Mouse (Mus musculus): Measurements from ENCODE around the gene Ccl9. TPM values are rescaled to one million over a fixed set of nuclear protein-coding genes. Genes with fewer than 3 reads are reported as not detected.

Ccl9 gene
- polyA plus RNA-seq, 1 experiment from 2014 or later: 54.3 TPM

DNA sequence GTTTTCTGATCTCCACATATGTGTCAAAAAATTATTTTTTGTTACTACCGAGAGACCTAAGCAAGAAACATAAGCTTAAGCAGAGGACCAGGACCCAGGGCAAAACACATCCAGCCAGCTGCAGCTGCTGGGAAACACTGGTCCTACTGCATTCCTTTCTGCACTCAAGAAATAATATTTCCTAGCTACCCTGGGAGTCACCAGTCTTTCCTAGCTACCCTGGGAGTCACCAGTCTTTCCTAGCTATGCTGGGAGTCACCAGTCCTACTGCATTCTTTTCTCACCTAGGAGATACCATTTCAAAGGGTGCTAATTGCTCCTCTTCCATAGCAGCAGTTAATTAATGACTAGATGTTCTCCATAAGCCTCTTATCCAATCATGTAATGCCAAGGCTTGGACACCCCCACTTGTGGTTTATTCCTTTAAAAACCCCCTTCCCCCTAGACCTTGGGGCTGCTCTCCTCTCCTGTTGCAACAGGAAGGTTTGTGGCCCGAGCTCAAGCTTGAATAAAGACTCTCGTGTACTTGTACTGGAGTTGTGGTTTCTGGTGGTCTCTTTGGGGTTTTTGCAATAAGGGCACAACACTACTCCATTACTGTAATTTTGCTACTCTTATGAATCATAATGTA lies 19.9 kb upstream of the Ccl9 start:
- Histone ChIP-seq H3K27ac (replicated peaks) (no peak overlapping the region), H3K36me3 (replicated peaks) (no peaks in the 10 kb centered on the region), H3K4me3 (replicated peaks) (no peak overlapping the region), H3K4me2 (no peak overlapping the region), H3K4me1 (replicated peaks) (no peaks in the 10 kb centered on the region), H3K9me3 (replicated peaks) (no peaks in the 10 kb centered on the region), H3K27me3 (no peaks in the 10 kb centered on the region), H3K9ac (no peak overlapping the region)
- WGBS (ENCODE audit: insufficient replicate concordance): 45% methylated on average over 3 of the region's 3 CpGs
- ATAC-seq (ENCODE audit: insufficient read depth): no peak

DNA sequence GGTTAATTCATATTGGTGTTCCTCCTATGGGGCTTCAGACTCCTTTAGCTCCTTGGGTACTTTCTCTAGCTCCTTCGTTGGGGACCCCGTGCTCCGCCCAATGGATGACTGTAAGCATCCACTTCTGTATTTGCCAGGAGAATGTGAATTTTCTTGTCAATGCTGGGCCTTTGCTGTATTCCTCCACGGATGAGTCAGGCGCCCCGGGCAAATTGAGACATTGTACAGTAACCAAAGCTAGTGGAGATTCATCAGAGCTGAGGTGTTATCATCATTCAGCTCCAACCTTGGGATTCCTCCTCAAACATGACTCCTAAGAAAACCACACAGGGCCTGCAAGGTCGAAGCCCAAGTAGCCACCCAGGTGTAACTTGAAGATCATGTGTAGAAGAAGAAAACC lies 19.4 kb upstream of the Ccl9 start:
- Histone ChIP-seq H3K27ac (replicated peaks) (no peak overlapping the region), H3K4me3 (replicated peaks) (no peak overlapping the region), H3K4me1 (replicated peaks) (no peaks in the 10 kb centered on the region), H3K4me2 (no peak overlapping the region), H3K36me3 (replicated peaks) (no peaks in the 10 kb centered on the region), H3K9me3 (replicated peaks) (no peaks in the 10 kb centered on the region), H3K9ac (no peak overlapping the region), H3K27me3 (no peaks in the 10 kb centered on the region)
- no peak for ATAC-seq (ENCODE audit: insufficient read depth)
- 63% methylated on average over 7 of the region's 7 CpGs for WGBS (ENCODE audit: insufficient replicate concordance)

DNA sequence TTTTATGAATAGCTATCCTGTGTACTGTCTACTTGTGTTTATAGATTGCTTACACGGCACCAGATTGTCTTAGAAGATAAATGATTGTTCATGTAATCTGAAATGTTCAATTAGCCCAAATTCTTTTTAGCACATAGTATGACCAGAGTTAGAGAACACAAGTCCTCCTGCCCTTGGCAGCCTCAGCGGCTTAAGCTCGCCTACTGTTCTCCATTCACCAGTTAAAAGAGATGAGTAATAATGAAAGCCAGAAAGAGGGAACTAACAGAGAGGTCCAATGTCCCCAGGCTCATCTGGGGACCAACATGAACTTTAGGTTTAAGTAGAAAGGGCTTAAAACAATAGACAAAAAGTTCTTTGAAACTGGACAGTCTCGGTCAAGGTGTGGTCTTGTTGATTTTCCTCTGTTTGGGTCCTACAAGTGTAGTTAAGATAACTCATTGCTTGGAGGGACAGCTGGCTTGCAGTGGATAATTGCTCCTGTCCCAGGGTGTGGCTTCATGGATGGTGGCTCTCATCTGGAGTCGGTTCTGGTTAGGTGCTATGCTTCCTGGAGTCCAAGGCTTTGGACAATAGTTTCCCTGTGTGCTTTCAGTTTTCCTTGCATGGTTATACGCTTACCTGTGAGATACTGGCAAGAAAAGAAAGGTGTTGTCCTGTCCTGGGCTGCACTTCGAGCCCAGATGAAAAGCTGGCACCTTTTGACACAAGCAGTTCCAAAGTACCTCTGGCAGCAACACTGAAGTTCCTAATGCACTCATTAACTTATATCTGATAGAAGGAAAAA lies 17.4 kb upstream of the Ccl9 start:
- no peaks in the 10 kb centered on the region for H3K9me3 ChIP-seq (replicated peaks)
- no peaks in the 10 kb centered on the region for H3K27me3 ChIP-seq
- WGBS (ENCODE audit: insufficient replicate concordance): 43% methylated on average over 7 of the region's 7 CpGs
- H3K27ac ChIP-seq (replicated peaks): no peak overlapping the region
- no peak overlapping the region for H3K9ac ChIP-seq
- no peak overlapping the region for H3K4me2 ChIP-seq
- no peak for ATAC-seq (ENCODE audit: insufficient read depth)
- H3K4me1 ChIP-seq (replicated peaks): no peaks in the 10 kb centered on the region
- no peaks in the 10 kb centered on the region for H3K36me3 ChIP-seq (replicated peaks)
- no peak overlapping the region for H3K4me3 ChIP-seq (replicated peaks)

DNA sequence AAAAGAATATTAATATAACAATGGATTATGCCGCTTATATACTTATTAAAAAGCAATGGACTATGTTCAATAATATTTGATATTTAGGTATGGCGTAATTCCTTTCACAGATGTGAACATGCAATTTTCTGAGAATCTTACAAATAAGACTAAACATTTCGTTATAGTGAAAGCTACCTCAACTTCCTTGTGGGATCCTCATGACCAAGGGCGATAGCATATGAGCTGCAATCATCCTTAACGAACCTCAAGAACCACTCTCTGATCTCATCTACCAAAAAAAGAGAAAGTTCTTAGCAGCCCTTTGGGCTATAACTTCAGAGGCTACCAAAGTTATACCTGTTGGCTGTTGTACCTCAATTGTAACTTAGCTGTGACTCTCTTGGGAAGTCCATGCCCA lies 15.0 kb upstream of the Ccl9 start:
- Histone ChIP-seq H3K27ac (replicated peaks) (no peak overlapping the region), H3K9me3 (replicated peaks) (no peaks in the 10 kb centered on the region), H3K4me1 (replicated peaks) (no peaks in the 10 kb centered on the region), H3K4me3 (replicated peaks) (no peak overlapping the region), H3K36me3 (replicated peaks) (no peaks in the 10 kb centered on the region), H3K27me3 (no peaks in the 10 kb centered on the region), H3K4me2 (no peak overlapping the region), H3K9ac (no peak overlapping the region)
- ATAC-seq (ENCODE audit: insufficient read depth): no peak
- 52% methylated on average over 5 of the region's 5 CpGs for WGBS (ENCODE audit: insufficient replicate concordance)

DNA sequence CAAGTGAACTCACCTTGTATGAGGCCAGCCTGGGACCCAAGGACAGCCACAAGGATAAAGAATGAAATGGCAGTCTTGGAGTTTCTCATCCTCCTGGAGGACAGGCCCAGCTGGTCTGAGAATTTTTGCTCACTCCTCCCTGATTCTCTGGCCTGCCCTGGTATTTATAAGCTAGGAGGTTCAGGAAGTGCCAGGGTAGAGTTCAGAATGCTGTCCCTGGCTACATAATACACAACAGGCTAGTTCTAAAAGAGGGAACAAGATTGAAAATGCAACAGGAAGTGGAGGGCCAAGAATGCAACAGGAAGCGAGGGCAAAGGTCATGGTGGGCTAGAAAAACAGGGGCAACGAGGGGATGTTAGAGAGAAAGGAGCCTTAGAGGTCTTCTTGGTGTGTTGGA lies 14.4 kb upstream of the Ccl9 start, which contains the start of gene Ccl6:
TSS of gene Ccl6 (minus strand) at position 235 of the 400 bp plus-strand sequence.
- Histone ChIP-seq H3K27ac (replicated peaks) (no peak within 1 kb of the TSS), H3K36me3 (replicated peaks) (no peaks in the 10 kb centered on the region), H3K4me2 (no peak within 1 kb of the TSS), H3K4me1 (replicated peaks) (no peaks in the 10 kb centered on the region), H3K27me3 (no peaks in the 10 kb centered on the region), H3K4me3 (replicated peaks) (no peak within 1 kb of the TSS), H3K9me3 (replicated peaks) (no peaks in the 10 kb centered on the region), H3K9ac (no peak within 1 kb of the TSS)
- no peak for ATAC-seq (ENCODE audit: insufficient read depth)
- 25% methylated on average over 2 of the region's 2 CpGs for WGBS (ENCODE audit: insufficient replicate concordance)

DNA sequence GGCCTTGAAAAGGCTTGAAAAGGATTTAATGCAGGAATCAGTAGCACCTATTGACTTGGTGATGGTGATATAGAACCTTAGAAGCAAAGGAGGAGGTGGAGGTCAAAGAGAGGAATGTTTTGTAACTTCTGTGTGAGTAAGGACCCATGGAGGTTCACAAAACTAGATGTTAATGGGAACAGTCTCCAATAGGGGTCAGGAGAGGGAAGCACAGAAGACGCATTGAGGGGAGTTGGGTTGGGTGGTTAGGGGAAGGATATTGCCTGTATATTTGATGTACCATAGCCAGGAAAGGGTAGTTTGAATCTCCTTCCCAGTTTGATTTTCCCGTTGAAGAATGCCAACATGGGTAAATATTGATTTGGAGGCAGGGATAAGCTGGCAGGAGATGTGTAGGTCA lies 5.8 kb upstream of the Ccl9 start:
- Histone ChIP-seq H3K4me2 (no peak overlapping the region), H3K27me3 (no peaks in the 10 kb centered on the region), H3K27ac (replicated peaks) (no peak overlapping the region), H3K9me3 (replicated peaks) (no peaks in the 10 kb centered on the region), H3K4me1 (replicated peaks) (peaks cover 2% of the 10 kb centered on the region; the same call in 1 of the 2 replicates), H3K36me3 (replicated peaks) (no peaks in the 10 kb centered on the region), H3K4me3 (replicated peaks) (no peak overlapping the region), H3K9ac (no peak overlapping the region)
- no peak for ATAC-seq (ENCODE audit: insufficient read depth)
- 49% methylated on average over 2 of the region's 2 CpGs for WGBS (ENCODE audit: insufficient replicate concordance)

DNA sequence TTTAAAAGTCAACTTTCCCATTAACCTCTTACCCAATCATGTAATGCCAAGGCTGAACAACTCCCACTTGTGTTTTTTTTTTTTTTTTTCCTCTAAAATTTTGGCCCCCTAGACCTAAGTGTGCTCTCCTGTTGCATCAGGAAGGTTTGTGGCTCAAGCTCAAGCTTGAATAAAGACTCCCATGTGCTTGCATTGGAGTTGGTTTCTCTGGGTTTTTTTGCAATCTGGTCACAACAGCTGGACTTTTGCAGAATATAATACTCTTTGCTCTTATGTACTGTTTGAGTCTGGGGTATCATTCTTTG lies 5.0 kb upstream of the Ccl9 start:
- Histone ChIP-seq H3K4me1 (replicated peaks) (peaks cover 4% of the 10 kb centered on the region; the same call in 1 of the 2 replicates), H3K9me3 (replicated peaks) (no peaks in the 10 kb centered on the region), H3K27me3 (no peaks in the 10 kb centered on the region), H3K4me3 (replicated peaks) (no peak overlapping the region), H3K4me2 (no peak overlapping the region), H3K36me3 (replicated peaks) (no peaks in the 10 kb centered on the region), H3K27ac (replicated peaks) (no peak overlapping the region), H3K9ac (no peak overlapping the region)
- no peak for ATAC-seq (ENCODE audit: insufficient read depth)

DNA sequence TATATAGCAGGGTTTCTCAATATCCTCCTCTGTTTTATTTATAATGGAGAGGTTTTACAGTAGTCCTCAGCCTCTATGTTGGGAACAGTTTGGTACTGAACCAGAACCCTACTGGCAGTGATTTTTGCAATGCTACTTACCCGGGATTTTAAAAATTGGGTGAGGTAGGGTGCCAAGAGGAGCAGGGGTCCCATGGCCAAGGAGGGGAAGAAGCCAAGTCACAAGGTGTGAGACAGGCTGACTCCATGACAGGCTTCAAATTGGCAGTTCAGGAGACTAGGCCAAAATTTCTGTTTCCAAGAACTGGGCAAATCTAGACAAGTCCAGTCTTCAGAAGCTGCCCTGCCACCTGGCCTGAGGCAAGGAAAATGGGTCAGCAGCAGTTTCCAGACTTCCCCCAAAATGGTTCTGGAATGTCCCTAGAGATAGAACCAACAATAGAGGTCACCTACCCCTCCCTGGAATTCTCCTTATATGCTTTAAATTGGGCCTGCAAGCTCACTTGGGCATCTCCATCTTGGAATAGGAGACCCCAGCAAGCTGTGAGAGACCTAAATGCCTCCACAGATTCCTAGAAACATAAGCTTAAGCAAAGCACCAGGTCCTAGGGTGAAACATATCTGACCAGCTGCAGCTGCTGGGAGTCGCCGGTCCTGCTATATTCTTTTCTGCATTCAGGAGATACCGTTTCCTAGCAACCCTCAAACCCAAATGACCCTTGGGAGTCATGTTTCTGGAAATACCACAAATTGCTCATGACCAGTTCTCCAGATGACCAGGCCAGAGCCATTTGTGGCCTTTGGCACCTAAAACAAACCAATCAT lies 4.4 kb upstream of the Ccl9 start:
- Histone ChIP-seq H3K4me2 (no peak overlapping the region), H3K9ac (no peak overlapping the region), H3K36me3 (replicated peaks) (no peaks in the 10 kb centered on the region), H3K9me3 (replicated peaks) (no peaks in the 10 kb centered on the region), H3K27ac (replicated peaks) (no peak overlapping the region), H3K4me3 (replicated peaks) (no peak overlapping the region), H3K27me3 (no peaks in the 10 kb centered on the region), H3K4me1 (replicated peaks) (peaks cover 4% of the 10 kb centered on the region; the same call in 1 of the 2 replicates)
- no peak for ATAC-seq (ENCODE audit: insufficient read depth)
- WGBS (ENCODE audit: insufficient replicate concordance): 49% methylated on average over 4 of the region's 4 CpGs

DNA sequence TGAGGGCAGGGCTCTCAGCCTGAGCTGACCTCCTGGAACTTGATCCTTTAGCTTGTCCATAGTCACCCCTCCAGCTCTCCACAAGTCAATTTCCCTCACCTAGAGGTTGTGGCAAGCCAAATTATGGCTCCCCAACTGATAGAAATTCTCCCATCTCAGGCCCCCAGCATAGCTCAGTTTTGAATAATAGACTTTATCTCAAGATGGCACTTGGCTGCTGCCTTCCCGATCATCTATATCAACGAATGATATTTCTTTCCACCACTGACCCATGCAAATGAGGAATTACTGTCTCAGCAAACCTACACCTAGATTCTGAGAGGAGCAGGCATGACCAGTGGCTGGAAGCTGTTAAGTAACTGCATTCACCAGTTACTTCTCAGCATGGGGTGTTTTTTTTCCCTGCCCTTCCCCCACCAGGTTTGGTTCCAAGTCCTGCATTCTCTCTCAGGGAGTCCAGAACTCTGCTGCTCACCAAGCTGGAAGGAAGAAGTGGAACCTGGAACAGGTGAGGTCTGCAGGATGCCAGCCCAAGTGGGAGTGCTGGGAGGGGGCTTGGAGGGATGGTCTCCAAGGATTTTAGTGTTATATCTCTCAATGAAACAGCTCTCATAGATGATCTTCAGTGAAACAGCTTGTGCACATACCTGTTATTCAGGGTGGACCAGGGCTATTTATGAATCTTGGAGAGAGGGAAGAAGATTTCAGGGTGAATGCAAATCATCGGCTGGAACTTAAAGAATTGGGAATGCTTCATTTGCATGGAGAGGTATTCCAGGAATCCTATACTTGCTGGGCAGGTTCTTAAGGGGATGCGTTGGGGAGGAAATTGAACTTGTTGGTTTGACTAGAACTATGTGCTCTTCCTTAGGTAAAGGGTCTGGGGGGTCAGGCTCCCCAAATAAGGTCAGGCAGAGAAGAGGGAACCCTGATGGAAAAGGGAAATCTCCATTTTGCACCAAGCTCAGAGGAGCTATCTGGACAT lies 3.5 kb upstream of the Ccl9 start:
- ATAC-seq (ENCODE audit: insufficient read depth): no peak
- Histone ChIP-seq H3K27me3 (no peaks in the 10 kb centered on the region), H3K27ac (replicated peaks) (no peak overlapping the region), H3K4me1 (replicated peaks) (peaks cover 5% of the 10 kb centered on the region; the same call in 1 of the 2 replicates), H3K4me3 (replicated peaks) (no peak overlapping the region), H3K9me3 (replicated peaks) (no peaks in the 10 kb centered on the region), H3K4me2 (no peak overlapping the region), H3K36me3 (replicated peaks) (no peaks in the 10 kb centered on the region), H3K9ac (no peak overlapping the region)
- whole genome bisulfite sequencing (ENCODE audit: insufficient replicate concordance): 58% methylated on average over 4 of the region's 4 CpGs

DNA sequence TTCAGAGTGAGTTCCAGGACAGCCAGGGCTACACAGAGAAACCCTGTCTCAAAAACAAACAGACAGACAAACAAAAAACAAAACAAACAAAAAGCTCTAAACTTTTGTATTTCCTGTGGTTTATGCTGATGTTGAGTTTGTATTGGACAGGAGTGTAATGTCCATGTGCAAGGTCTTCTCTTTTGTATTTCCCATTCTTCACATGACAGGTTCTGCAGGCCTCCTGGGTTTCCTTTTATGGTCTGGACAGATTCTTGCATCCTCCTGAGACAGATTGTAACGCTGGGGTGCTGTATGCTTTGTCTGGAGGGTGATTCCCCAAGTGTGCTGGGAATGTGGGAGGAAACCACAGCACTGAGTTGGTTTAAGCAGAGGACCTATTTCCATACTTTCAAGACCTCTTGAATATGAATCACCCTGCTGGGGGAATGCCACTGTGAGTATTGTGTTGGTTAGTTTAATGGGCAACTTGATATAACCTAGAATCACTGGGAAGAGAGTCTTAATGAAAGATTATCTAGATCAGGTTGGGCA lies 2.3 kb upstream of the Ccl9 start:
- Histone ChIP-seq H3K9ac (no peak overlapping the region), H3K4me3 (replicated peaks) (no peak overlapping the region), H3K27ac (replicated peaks) (no peak overlapping the region), H3K4me2 (no peak overlapping the region), H3K4me1 (replicated peaks) (peaks cover 9% of the 10 kb centered on the region; the same call in 1 of the 2 replicates), H3K27me3 (no peaks in the 10 kb centered on the region), H3K9me3 (replicated peaks) (no peaks in the 10 kb centered on the region), H3K36me3 (replicated peaks) (0 out of 2 replicates have a peak, but pooled peaks cover under 1% of the 10 kb centered on the region)
- WGBS (ENCODE audit: insufficient replicate concordance): 42% methylated on average over 1 of the region's 1 CpGs
- ATAC-seq (ENCODE audit: insufficient read depth): no peak

All from liver, embryonic 15.5 days (tissue).